Comparison of ENCODE assay signal across 19 mouse cellular contexts in genomic region chr2:166505309-166505708, GRCm38 (mm10).
DNase-seq lines count a peak whose midpoint lies in the region; ATAC-seq and TF ChIP-seq lines count a peak whose summit lies in the region.
"Had no signal": no experiment of that assay in that cellular context is flagged by ENCODE, and none has a peak within 500 bp of the region (broad histone marks: within the 10 kb centered on the region; RNA-seq: fewer than 3 reads in every experiment).

No protein-coding gene starts in this region.

- H3K36me3 ChIP-seq in stomach, embryonic 16.5 days (ENCODE audit: control insufficient read depth, insufficient read depth, low read length), result no peaks in the 10 kb centered on the region
- H3K36me3 ChIP-seq in stomach, postnatal 0 days (ENCODE audit: control insufficient read depth, insufficient read depth, low read length), result no peaks in the 10 kb centered on the region
- H3K36me3 ChIP-seq in limb, embryonic 13.5 days, result no peaks in the 10 kb centered on the region
- H3K36me3 ChIP-seq: liver, embryonic 13.5 days; lung, embryonic 15.5 days; midbrain, embryonic 13.5 days had no signal

- peaks cover 10% of the 10 kb centered on the region for H3K4me1 ChIP-seq in stomach, embryonic 16.5 days (ENCODE audit: control insufficient read depth, insufficient read depth, low read length)
- no peaks in the 10 kb centered on the region for H3K4me1 ChIP-seq in stomach, postnatal 0 days (replicated peaks; ENCODE audit: control insufficient read depth, insufficient read depth)
- H3K4me1 ChIP-seq in limb, embryonic 13.5 days, result peaks cover 35% of the 10 kb centered on the region
- H3K4me1 ChIP-seq: liver, embryonic 13.5 days; lung, embryonic 15.5 days had no signal

- H3K4me2 ChIP-seq in stomach, embryonic 16.5 days (ENCODE audit: low read depth, low read length), result no peak overlapping the region
- H3K4me2 ChIP-seq in stomach, postnatal 0 days (replicated peaks; ENCODE audit: low read depth), result no peak overlapping the region
- H3K4me2 ChIP-seq in limb, embryonic 13.5 days (replicated peaks), result no peak overlapping the region
- H3K4me2 ChIP-seq: heart, embryonic 11.5 days; liver, embryonic 13.5 days; lung, embryonic 15.5 days; midbrain, embryonic 13.5 days had no signal

- intact Hi-C loops in gastrocnemius, adult 2 months (cut with DNase I), result no loop called here

- no peaks in the 10 kb centered on the region for H3K27me3 ChIP-seq in stomach, embryonic 16.5 days (ENCODE audit: control insufficient read depth, insufficient read depth, low read length)
- no peaks in the 10 kb centered on the region for H3K27me3 ChIP-seq in stomach, postnatal 0 days (ENCODE audit: control insufficient read depth, insufficient read depth, low read length)
- no peaks in the 10 kb centered on the region for H3K27me3 ChIP-seq in limb, embryonic 13.5 days
- H3K27me3 ChIP-seq: liver, embryonic 13.5 days; lung, embryonic 15.5 days; Patski had no signal

- WGBS in stomach, embryonic 16.5 days, result 35% methylated on average over 9 of the region's 9 CpGs
- 37% methylated on average over 9 of the region's 9 CpGs for WGBS in stomach, postnatal 0 days
- WGBS in limb, embryonic 13.5 days, result 20% methylated on average over 9 of the region's 9 CpGs

- peak; percentile 5 for DNase-seq in gastrocnemius, adult 2 months
- no peak for DNase-seq in gastrocnemius, adult 8-10 months (ENCODE audit: low spot score in 2 of 2)
- no peak for DNase-seq in stomach, postnatal 0 days (ENCODE audit: low spot score)
- no peak for DNase-seq in Muller cell, postnatal 12 days (ENCODE audit: inconsistent ontology term)
- DNase-seq in layer of hippocampus, adult 18-20 months (ENCODE audit: low spot score in 2 of 2), result no peak
- DNase-seq: B cell, adult 2 months; cerebellum, adult 9-11 months; gastrocnemius, postnatal 36 days; kidney, adult 9 months; liver, embryonic 13.5 days; thymus, postnatal 25 days had no signal

- H3K9ac ChIP-seq in stomach, embryonic 16.5 days (ENCODE audit: low read length), result no peak overlapping the region
- no peak overlapping the region for H3K9ac ChIP-seq in stomach, postnatal 0 days (ENCODE audit: low read length)
- 0 out of 2 replicates have a peak overlapping the region, but pooled peaks have one; percentile 13 for H3K9ac ChIP-seq in limb, embryonic 13.5 days
- H3K9ac ChIP-seq: liver, embryonic 13.5 days; lung, embryonic 15.5 days; midbrain, embryonic 13.5 days had no signal

- no peak overlapping the region for H3K4me3 ChIP-seq in gastrocnemius, adult 2 months
- no peak overlapping the region for H3K4me3 ChIP-seq in stomach, embryonic 16.5 days (replicated peaks; ENCODE audit: low read length)
- no peak overlapping the region for H3K4me3 ChIP-seq in stomach, postnatal 0 days (ENCODE audit: low read depth, low read length)
- H3K4me3 ChIP-seq in limb, embryonic 13.5 days, result no peak overlapping the region
- H3K4me3 ChIP-seq: liver, embryonic 13.5 days; lung, embryonic 15.5 days; midbrain, embryonic 13.5 days had no signal

- no peak overlapping the region for H3K27ac ChIP-seq in gastrocnemius, adult 2 months
- no peak overlapping the region for H3K27ac ChIP-seq in stomach, embryonic 16.5 days (ENCODE audit: low read length)
- no peak overlapping the region for H3K27ac ChIP-seq in stomach, postnatal 0 days (replicated peaks)
- peak overlapping the region; percentile 67 for H3K27ac ChIP-seq in limb, embryonic 13.5 days
- H3K27ac ChIP-seq: liver, embryonic 13.5 days; lung, embryonic 15.5 days; macrophage; midbrain, embryonic 13.5 days had no signal

- H3K9me3 ChIP-seq in stomach, embryonic 16.5 days (replicated peaks; ENCODE audit: control insufficient read depth, low read length), result peaks cover 6% of the 10 kb centered on the region; the same call in 1 of the 2 replicates
- H3K9me3 ChIP-seq in stomach, postnatal 0 days (ENCODE audit: control insufficient read depth, low read length), result peaks cover 4% of the 10 kb centered on the region; the same call in 1 of the 2 replicates
- peaks cover 7% of the 10 kb centered on the region; the same call in 1 of the 2 replicates for H3K9me3 ChIP-seq in limb, embryonic 13.5 days
- H3K9me3 ChIP-seq: lung, embryonic 15.5 days had no signal

- TF ChIP-seq EP300 in stomach, postnatal 0 days (optimal IDR thresholded peaks at IDR 0.05), result no peak

- TF ChIP-seq CTCF in gastrocnemius, adult 2 months (IDR thresholded peaks at IDR 0.05), result no peak
- TF ChIP-seq CTCF in stomach, postnatal 0 days (IDR thresholded peaks at IDR 0.05; ENCODE audit: low read depth), result no peak

- ATAC-seq in stomach, embryonic 16.5 days (ENCODE audit: insufficient read depth, low FRiP score), result peak; percentile 40; the same call in 1 of the 2 replicates
- ATAC-seq in stomach, postnatal 0 days (ENCODE audit: low FRiP score, low TSS enrichment), result no peak
- peak; percentile 41; the same call in 1 of the 2 replicates for ATAC-seq in limb, embryonic 13.5 days (ENCODE audit: low FRiP score, low read depth)
- ATAC-seq: activated CD4-positive, CD25-positive, alpha-beta regulatory T cell, adult 4 months; midbrain, embryonic 13.5 days; Patski had no signal
